Mouse (Mus musculus): ENCODE measurements at regions not wholly inside any gene's neighbourhood (a gene's known extent, or its start where the extent isn't known, plus 50 kb on each side); places are given as distances from the start of the nearest gene placed in this dataset.
A peak's percentile ranks its signal among the peaks of the same experiment; 100 is the strongest.

DNA sequence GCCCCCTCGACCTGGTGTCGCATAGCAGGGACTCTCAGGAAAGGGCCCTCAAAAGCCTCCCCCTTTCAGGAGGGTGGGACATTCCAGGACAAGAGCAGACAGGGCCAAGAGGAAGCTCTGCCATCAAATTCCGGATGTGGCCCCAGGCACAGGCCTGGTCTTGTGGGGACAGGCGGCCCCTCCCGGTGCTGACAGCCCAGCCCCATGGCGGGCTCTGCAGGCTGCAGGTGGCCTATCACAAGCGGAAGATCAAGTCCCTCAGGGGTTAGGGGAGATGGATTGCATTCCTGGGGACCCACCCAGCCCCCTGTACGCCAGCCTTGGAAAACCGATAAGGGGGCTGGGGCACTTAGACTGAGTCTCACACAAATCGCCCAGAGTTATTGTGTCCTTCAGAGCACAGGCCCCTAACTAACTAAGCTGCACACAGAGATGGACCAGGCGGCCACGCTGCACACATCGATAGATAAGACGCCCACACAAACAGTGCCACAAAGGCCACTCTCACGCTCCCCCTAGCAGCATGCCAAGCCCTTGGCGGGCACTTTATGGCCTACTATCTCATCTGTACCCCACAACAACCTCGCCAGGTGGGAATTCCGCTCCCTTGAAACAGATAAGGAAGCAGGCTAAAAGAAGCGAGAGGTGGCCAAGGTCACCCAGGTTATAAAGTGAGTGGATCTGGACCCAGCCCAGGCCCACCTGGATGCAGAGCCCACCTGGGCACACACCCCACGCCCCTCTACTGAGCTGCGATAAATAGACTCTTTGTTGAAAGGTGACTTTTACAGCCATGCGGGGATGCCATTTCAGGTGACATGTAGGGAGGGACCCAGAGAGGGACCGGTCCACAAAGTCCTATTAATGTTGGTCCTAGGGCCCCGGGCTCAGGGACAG is 55.5 kb downstream of the Gm5294 start:
- DNase-seq (ENCODE audit: low spot score in 2 of 2): no peak
- intact Hi-C loops (cut with DNase I): no loop called here

DNA sequence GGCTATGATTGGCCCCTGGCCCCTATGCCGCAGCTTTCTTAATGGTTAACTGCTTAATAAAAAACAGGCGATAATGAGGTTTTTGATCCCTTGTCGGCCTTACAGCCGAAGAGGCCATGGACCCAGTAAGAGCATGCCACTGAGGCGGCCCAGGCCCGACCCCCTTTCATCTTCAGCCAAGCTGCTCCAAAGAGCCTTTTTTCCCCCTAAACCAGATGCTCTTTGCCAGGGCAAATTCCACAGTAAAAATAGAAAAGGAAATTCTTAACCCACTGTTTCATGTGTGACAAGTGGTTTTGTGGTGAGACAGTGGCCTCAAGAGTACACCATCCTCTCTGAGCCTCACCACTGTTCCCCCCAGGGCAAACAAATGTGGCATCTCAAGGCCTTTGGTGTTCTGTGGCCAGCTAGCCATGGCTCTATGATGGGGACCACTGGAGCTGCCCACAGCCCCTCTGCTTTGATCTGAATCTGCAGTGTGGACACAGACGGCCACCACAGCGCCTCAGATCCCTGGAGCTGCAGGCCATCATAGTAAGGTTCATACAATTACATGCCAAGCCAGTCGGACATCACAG is 61.9 kb downstream of the Gm5294 start:
- intact Hi-C loops (cut with DNase I): no loop called here
- DNase-seq (ENCODE audit: low spot score in 2 of 2): no peak

DNA sequence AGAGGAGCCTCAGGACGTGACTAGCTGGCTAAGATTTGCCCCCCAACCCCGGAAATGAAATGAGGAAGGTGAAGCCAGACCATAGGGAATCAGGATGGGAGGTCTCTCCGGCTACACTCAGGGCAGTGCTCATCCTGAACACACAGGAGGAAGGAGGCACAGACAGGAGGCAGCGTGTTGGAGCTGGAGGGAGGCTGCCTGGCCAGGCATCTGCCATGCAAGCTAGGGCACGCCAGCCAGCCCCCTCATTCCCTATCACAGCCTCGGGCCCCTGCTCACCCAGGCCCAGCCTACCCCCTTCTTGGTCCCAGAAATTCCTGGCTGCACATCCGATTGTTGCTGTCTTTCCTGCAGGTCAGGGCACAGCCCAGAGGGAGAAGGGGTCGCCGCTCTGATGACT is 63.7 kb downstream of the Gm5294 start:
- no peak for DNase-seq (ENCODE audit: low spot score in 2 of 2)
- intact Hi-C loops (cut with DNase I): no loop called here

GRCm38 (mm10) chr5:138885905-138886304 is 66.0 kb downstream of the Gm5294 start:
- intact Hi-C loops (cut with DNase I): no loop called here
- no peak for DNase-seq (ENCODE audit: low spot score in 2 of 2)

DNA sequence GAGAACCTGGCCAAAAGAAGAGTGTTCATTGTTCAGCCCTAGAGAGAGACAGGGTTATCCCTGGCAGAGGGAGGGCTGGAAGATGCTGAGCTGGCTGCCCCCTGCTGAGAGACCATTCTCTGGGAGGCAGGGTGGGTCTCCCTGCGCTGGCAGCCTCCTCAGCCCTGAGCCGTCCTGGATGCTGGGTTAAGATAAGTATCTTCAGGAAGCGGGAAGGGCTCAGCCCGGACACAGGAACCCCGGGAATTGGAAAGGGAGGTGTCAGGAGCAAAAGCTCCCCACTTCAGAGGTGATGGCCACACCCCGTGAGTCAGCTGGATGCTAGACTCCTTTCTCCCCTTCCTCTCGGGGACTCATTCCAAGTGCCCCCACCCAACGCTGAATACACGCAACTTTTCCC is 68.9 kb downstream of the Gm5294 start:
- no peak for DNase-seq (ENCODE audit: low spot score in 2 of 2)
- intact Hi-C loops (cut with DNase I): no loop called here

- intact Hi-C loops (cut with DNase I): no loop called here
- DNase-seq (ENCODE audit: low spot score in 2 of 2): no peak
Measured at GRCm38 (mm10) chr5:138889760-138890159, 69.9 kb downstream of the Gm5294 start.

DNA sequence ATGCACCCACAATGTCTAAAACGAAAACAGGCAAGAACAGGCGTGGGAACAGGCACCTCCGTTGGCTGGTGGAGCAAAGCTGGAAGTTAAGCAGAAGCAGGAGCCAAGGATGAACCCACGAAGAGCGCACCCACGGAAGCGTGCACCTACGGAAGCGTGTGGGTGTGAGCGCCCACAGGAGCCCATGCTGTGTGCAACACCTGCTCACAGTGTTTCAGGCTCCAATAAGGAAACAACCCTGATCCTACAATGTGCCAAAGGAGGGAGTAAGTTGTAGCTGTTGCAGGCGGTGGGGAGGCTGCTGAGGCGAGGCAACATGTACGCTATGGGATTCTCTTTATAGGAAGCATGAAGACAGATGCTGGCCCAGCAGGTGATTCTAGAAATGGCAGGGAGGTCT is 74.6 kb downstream of the Gm5294 start:
- DNase-seq (ENCODE audit: low spot score in 2 of 2): peak; percentile 46 to 64
- intact Hi-C loops (cut with DNase I): no loop called here

GRCm38 (mm10) chr5:138897255-138897654 is 77.4 kb downstream of the Gm5294 start:
- DNase-seq (ENCODE audit: low spot score in 2 of 2): no peak
- intact Hi-C loops (cut with DNase I): no loop called here

DNA sequence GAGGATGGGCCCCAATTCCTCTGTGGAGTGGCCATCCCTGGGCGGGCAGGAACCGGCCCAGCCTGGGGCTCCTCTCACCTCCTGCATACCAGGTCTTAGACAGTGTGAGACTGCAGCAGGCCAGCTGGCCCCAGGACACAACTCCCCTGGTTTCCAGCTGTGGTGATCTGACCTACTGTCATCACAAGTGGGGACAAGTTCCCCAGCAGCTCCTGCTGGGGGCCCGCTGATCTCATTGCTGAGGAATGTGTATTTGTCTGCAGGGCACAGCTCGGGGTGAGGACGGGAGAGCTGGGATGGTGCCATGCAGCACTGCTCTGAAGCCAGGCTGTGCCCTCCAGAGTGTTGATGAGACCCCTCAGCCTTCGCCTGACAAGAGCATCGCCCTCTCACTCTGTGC is 78.6 kb downstream of the Gm5294 start:
- no peak for DNase-seq (ENCODE audit: low spot score in 2 of 2)
- intact Hi-C loops (cut with DNase I): no loop called here

GRCm38 (mm10) chr5:138900952-138901599 is 81.2 kb downstream of the Gm5294 start:
- intact Hi-C loops (cut with DNase I): no loop called here
- peak; percentile 49 to 60 for DNase-seq (ENCODE audit: low spot score in 2 of 2)

GRCm38 (mm10) chr5:138902316-138902715 is 82.4 kb downstream of the Gm5294 start:
- intact Hi-C loops (cut with DNase I): no loop called here
- DNase-seq (ENCODE audit: low spot score in 2 of 2): no peak

- DNase-seq (ENCODE audit: low spot score in 2 of 2): no peak
- intact Hi-C loops (cut with DNase I): no loop called here
Measured at GRCm38 (mm10) chr5:138911769-138912710, 85.1 kb downstream of the Pdgfa start.

GRCm38 (mm10) chr5:138912711-138913105 is 84.5 kb downstream of the Pdgfa start:
- intact Hi-C loops (cut with DNase I): no loop called here
- DNase-seq (ENCODE audit: low spot score in 2 of 2): peak in 1 of 2 experiments; percentile 19

GRCm38 (mm10) chr5:138915068-138915467 is 82.1 kb downstream of the Pdgfa start:
- DNase-seq (ENCODE audit: low spot score in 2 of 2): no peak
- intact Hi-C loops (cut with DNase I): no loop called here

DNA sequence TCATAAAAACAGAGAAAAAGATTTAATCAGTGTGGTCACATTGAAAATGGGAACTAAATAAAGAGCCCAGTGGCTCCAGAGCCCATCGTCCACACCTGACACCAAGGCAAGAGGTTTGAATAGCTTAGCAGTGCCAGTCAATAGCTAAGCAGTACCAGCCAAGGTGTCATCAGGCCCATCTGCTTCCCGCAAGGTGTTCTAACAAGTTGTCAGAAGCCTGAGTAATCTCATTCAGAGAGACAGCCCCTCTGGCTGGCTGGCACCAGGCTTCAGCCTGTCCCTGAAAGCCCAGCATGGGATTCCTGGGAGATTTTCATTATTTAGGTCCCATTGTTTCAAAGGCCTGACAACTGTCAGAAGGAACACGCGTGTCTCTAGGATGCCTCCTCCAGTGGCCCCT is 81.7 kb downstream of the Pdgfa start:
- intact Hi-C loops (cut with DNase I): no loop called here
- DNase-seq (ENCODE audit: low spot score in 2 of 2): no peak

DNA sequence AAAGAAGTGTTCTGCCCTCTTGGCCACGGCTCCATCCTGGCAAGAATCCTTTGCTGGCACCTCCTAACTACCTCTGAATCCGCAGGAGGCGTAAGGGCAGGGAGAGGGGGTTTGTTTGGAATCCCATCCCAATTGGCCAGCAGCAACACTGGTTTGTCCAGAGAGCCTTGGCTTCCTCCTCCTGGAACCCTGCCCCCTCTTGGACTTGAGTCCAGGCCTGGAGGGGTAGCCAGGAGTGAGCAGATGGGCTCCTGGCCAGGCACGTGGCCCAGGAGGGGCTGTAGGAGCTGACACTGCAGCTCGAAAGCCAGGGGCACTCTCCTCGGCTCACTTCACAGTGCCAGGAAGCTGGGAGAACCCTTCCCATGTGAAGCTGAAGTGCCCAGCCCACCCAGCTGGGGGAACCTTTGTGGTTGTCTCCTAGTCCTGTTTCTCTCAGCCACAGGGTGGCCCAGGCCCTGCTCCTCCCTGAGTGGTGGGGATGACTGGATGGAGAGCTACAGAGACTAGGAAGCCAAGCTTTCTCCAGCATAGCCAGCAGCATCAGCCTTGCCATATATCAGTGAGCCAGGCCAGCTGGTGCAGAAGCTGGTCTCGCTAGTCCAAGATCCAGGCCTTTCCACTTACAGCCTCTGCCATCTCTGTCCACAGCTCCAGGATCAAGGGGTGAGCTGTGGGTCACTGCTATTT is 76.9 kb downstream of the Pdgfa start:
- DNase-seq (ENCODE audit: low spot score in 2 of 2): peak; percentile 40 to 53
- intact Hi-C loops (cut with DNase I): no loop called here

- intact Hi-C loops (cut with DNase I): no loop called here
- DNase-seq (ENCODE audit: low spot score in 2 of 2): no peak
Measured at GRCm38 (mm10) chr5:138922116-138922515, 75.1 kb downstream of the Pdgfa start.
